Comparison of ENCODE assay signal across 10 mouse cellular contexts in genomic region chr3:97185098-97185860, GRCm38 (mm10). TPM values are rescaled to one million over a fixed set of nuclear protein-coding genes. Genes with fewer than 3 reads are reported as not detected.
DNase-seq lines count a peak whose midpoint lies in the region; ATAC-seq and TF ChIP-seq lines count a peak whose summit lies in the region.
"Had no signal": no experiment of that assay in that cellular context is flagged by ENCODE, and none has a peak within 500 bp of the region (broad histone marks: within the 10 kb centered on the region; RNA-seq: fewer than 3 reads in every experiment).

No protein-coding gene starts in this region.

- no peak overlapping the region for H3K4me2 ChIP-seq in forebrain, embryonic 14.5 days (ENCODE audit: low read length)
- H3K4me2 ChIP-seq: embryonic facial prominence, embryonic 13.5 days; midbrain, embryonic 12.5 days had no signal

- ATAC-seq in forebrain, embryonic 14.5 days, result peak; percentile 73

- no peak overlapping the region for H3K9ac ChIP-seq in forebrain, embryonic 14.5 days (ENCODE audit: low read length)
- H3K9ac ChIP-seq: embryonic facial prominence, embryonic 13.5 days; midbrain, embryonic 12.5 days had no signal

- no peak overlapping the region for H3K4me3 ChIP-seq in thymus, adult 2 months (ENCODE audit: control insufficient read depth, insufficient read depth, low read length)
- H3K4me3 ChIP-seq in forebrain, embryonic 14.5 days (ENCODE audit: low read depth, low read length), result no peak overlapping the region
- H3K4me3 ChIP-seq in small intestine, adult 2 months (ENCODE audit: low read depth, low read length), result no peak overlapping the region
- H3K4me3 ChIP-seq: embryonic facial prominence, embryonic 13.5 days; midbrain, embryonic 12.5 days had no signal

- no peak overlapping the region for H3K27ac ChIP-seq in thymus, adult 2 months (ENCODE audit: control insufficient read depth, insufficient read depth, low read length)
- no peak overlapping the region for H3K27ac ChIP-seq in forebrain, embryonic 14.5 days (ENCODE audit: low read depth, low read length)
- H3K27ac ChIP-seq in small intestine, adult 2 months (ENCODE audit: insufficient read depth, low read depth, low read length), result no peak overlapping the region
- H3K27ac ChIP-seq: embryonic facial prominence, embryonic 13.5 days; midbrain, embryonic 12.5 days had no signal

- no peaks in the 10 kb centered on the region for H3K27me3 ChIP-seq in thymus, adult 2 months (ENCODE audit: control insufficient read depth, insufficient read depth, low read length)
- H3K27me3 ChIP-seq in forebrain, embryonic 14.5 days (replicated peaks; ENCODE audit: control insufficient read depth, insufficient read depth, low read length), result no peaks in the 10 kb centered on the region
- no peaks in the 10 kb centered on the region for H3K27me3 ChIP-seq in small intestine, adult 2 months (ENCODE audit: control insufficient read depth, insufficient read depth, low read length)
- H3K27me3 ChIP-seq: midbrain, embryonic 12.5 days had no signal

- no peaks in the 10 kb centered on the region for H3K9me3 ChIP-seq in forebrain, embryonic 14.5 days (replicated peaks; ENCODE audit: control insufficient read depth, low read length)
- H3K9me3 ChIP-seq: embryonic facial prominence, embryonic 13.5 days; midbrain, embryonic 12.5 days had no signal

- no peaks in the 10 kb centered on the region for H3K36me3 ChIP-seq in thymus, adult 2 months (ENCODE audit: control insufficient read depth, insufficient read depth, low read length)
- no peaks in the 10 kb centered on the region for H3K36me3 ChIP-seq in forebrain, embryonic 14.5 days (ENCODE audit: control insufficient read depth, insufficient read depth, low read length)
- no peaks in the 10 kb centered on the region for H3K36me3 ChIP-seq in small intestine, adult 2 months (ENCODE audit: control insufficient read depth, insufficient read depth, low read length)
- H3K36me3 ChIP-seq: embryonic facial prominence, embryonic 13.5 days; midbrain, embryonic 12.5 days had no signal

- DNase-seq in thymus, adult 2 months, result peak; percentile 61
- no peak for DNase-seq in thymus, adult 18-20 months
- DNase-seq in c-Kit-positive CD71-positive TER-119-positive erythroid progenitor cells, embryonic 14.5 days (ENCODE audit: low spot score), result peak; percentile 25
- DNase-seq in forebrain, embryonic 14.5 days (ENCODE audit: low spot score), result peak; percentile 86
- peak; percentile 61 for DNase-seq in induced T-regulatory cell, adult 2 months (ENCODE audit: low read depth)
- peak; percentile 43 for DNase-seq in left cerebral cortex, adult 11 months (ENCODE audit: low spot score)
- DNase-seq in mesoderm, embryonic 11.5 days (ENCODE audit: low read depth, low spot score), result peak; percentile 80

- 50% methylated on average over 10 of the region's 10 CpGs for WGBS in thymus, adult 2 months
- WGBS in forebrain, embryonic 14.5 days, result 41% methylated on average over 10 of the region's 10 CpGs
- 20% methylated on average over 10 of the region's 10 CpGs for WGBS in small intestine, adult 2 months

- TF ChIP-seq POLR2A in thymus, adult 2 months (IDR thresholded peaks at IDR 0.05; ENCODE audit: control insufficient read depth, extremely low read depth, insufficient read depth, low read length, poor library complexity), result no peak
- TF ChIP-seq POLR2A in small intestine, adult 2 months (IDR thresholded peaks at IDR 0.05; ENCODE audit: low read depth, low read length), result no peak

- peak; percentile 84 for TF ChIP-seq CTCF in thymus, adult 2 months (IDR thresholded peaks at IDR 0.05; ENCODE audit: borderline replicate concordance, control insufficient read depth, extremely low read depth, insufficient read depth, low read length, poor library complexity)
- peak; percentile 95 for TF ChIP-seq CTCF in small intestine, adult 2 months (IDR thresholded peaks at IDR 0.05; ENCODE audit: extremely low read depth, insufficient read length, insufficient replicate concordance, low read depth, low read length)

- H3K4me1 ChIP-seq in thymus, adult 2 months (replicated peaks; ENCODE audit: control insufficient read depth, insufficient read depth, low read length), result no peaks in the 10 kb centered on the region
- H3K4me1 ChIP-seq in forebrain, embryonic 14.5 days (ENCODE audit: control insufficient read depth, insufficient read depth, low read length), result no peaks in the 10 kb centered on the region
- peaks cover 9% of the 10 kb centered on the region for H3K4me1 ChIP-seq in small intestine, adult 2 months (ENCODE audit: control insufficient read depth, insufficient read depth, insufficient read length, low read length)

RNA-seq across cellular contexts. Expression of gene Acp6, which starts 26.7 kb away (rescaled TPM):
- 45.1 and 49.3 TPM in 2 replicates for polyA plus RNA-seq in thymus, adult 2 months (2012; rRNA removed)
- 15.6 and 20.4 TPM in 2 replicates for polyA plus RNA-seq in forebrain, embryonic 14.5 days (2014; fragmentation: Nextera tagmentation; extraction: Ambion mirVana)
- 22.2 and 48.4 TPM in 2 replicates for polyA plus RNA-seq in small intestine, adult 2 months (2012; rRNA removed)

Comparison
In these comparisons a context has a peak if more than half of its experiments do, and no peak if none do; other contexts are left out.
1. DNase-seq: peak in thymus, adult 2 months (single experiment), c-Kit-positive CD71-positive TER-119-positive erythroid progenitor cells, embryonic 14.5 days (single experiment), forebrain, embryonic 14.5 days (single experiment), induced T-regulatory cell, adult 2 months (single experiment), left cerebral cortex, adult 11 months (single experiment) and mesoderm, embryonic 11.5 days (single experiment); none in thymus, adult 18-20 months (0 of 2).